Mouse (Mus musculus): ENCODE data around the gene Cog7.

DNA sequence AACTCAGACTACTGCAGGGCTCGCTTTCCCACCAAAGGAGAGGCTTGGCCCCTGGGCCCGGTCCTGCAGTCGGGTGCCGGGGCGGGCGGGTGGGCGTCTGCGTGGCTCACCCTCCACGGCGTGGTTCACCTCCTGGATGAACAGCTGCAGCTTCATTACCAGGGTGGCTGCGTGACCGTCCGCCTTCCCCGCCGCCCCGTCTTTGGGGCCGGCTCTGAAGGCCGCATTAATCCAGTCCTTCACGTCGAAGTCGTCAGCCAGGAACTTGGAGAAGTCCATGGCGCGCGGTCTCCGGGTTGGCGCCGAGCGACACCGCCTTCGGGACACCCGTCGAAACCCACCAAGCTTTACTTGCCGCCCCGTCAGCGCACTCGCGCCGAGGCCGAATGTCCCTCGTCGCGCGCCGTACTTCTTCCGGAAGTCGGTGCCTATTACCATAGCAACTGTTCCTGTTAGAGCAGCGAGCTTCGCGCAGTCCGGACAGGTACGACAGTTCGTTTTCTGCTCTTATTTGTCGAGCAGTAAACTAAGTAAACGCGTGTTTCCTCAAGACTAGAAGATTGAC lies at the start of gene Cog7:
- TF ChIP-seq CTCF (IDR thresholded peaks at IDR 0.05; ENCODE audit: extremely low read depth, insufficient read depth, insufficient read length, insufficient replicate concordance) (no peak), POLR2A (IDR thresholded peaks at IDR 0.05; ENCODE audit: low read depth, low read length) (no peak; the same call in 1 of the 2 replicates)

Data from spleen, adult 2 months (tissue).